Mouse (Mus musculus): ENCODE results near the gene Tbl3. TPM values are rescaled to one million over a fixed set of nuclear protein-coding genes. Genes with fewer than 3 reads are reported as not detected.
"Not testable (repeated sequence)": the region's sequence is repeated elsewhere in the genome, so short reads cannot be mapped to it uniquely, and the experiment has no call there.

Tbl3 gene
- polyA plus RNA-seq, 1 experiment = 89.5 TPM

GRCm38 (mm10) chr17:24676187-24676586, 31.3 kb downstream of the Tbl3 start:
- H3K27me3 ChIP-seq (ENCODE audit: control insufficient read depth, insufficient read depth, low read length) = no peaks in the 10 kb centered on the region
- H3K4me1 ChIP-seq (ENCODE audit: control insufficient read depth, insufficient read depth, low read length) = peaks cover 4% of the 10 kb centered on the region
- H3K27ac ChIP-seq (ENCODE audit: control insufficient read depth, insufficient read depth, low read depth, low read length) = no peak overlapping the region
- TF ChIP-seq POLR2A (IDR thresholded peaks at IDR 0.05; ENCODE audit: control insufficient read depth, low read depth, low read length) = no peak
- TF ChIP-seq CTCF (IDR thresholded peaks at IDR 0.05; ENCODE audit: control insufficient read depth, insufficient read depth, insufficient replicate concordance, low read depth, low read length) = peak; percentile 46; the same call in 1 of the 2 replicates
- H3K36me3 ChIP-seq (ENCODE audit: control insufficient read depth, insufficient read depth, low read length) = no peaks in the 10 kb centered on the region; the same call in 1 of the 2 replicates
- H3K4me3 ChIP-seq (ENCODE audit: control insufficient read depth, low read depth, low read length) = no peak overlapping the region

DNA sequence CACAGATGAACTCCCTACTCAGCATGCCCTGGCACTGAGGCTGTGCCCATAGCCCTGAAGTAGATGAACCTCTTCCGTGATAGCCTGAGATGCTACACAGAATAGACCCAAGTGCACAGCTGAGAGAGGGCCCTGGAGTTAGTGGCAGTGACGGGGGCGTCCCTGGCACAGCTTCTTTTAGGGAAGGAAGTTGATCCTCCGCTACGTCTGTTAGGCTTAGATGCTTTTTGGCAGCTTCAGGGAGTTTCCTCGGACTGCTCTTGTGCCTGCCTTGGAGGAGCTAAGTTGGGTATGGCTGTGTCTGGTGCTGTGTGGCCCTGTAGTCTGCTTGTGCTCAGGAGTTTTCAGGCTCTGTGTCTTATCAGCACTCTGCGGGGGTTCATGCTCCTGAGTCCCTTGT, 33.2 kb downstream of the Tbl3 start:
- Histone ChIP-seq H3K4me3 (ENCODE audit: control insufficient read depth, low read depth, low read length) (no peak overlapping the region), H3K4me1 (ENCODE audit: control insufficient read depth, insufficient read depth, low read length) (peaks cover 4% of the 10 kb centered on the region)
- TF ChIP-seq POLR2A (IDR thresholded peaks at IDR 0.05; ENCODE audit: control insufficient read depth, low read depth, low read length) (no peak), CTCF (IDR thresholded peaks at IDR 0.05; ENCODE audit: control insufficient read depth, insufficient read depth, insufficient replicate concordance, low read depth, low read length) (no peak)

GRCm38 (mm10) chr17:24672141-24672540, 35.3 kb downstream of the Tbl3 start:
- H3K27ac ChIP-seq (ENCODE audit: control insufficient read depth, insufficient read depth, low read depth, low read length) = no peak overlapping the region
- no peaks in the 10 kb centered on the region for H3K36me3 ChIP-seq (ENCODE audit: control insufficient read depth, insufficient read depth, low read length)
- no peak overlapping the region for H3K4me3 ChIP-seq (ENCODE audit: control insufficient read depth, low read depth, low read length)

More for the DNA sequence above, 33.2 kb downstream of the Tbl3 start:
- H3K27me3 ChIP-seq (ENCODE audit: control insufficient read depth, insufficient read depth, low read length) = no peaks in the 10 kb centered on the region
- no peak overlapping the region for H3K27ac ChIP-seq (ENCODE audit: control insufficient read depth, insufficient read depth, low read depth, low read length)
- no peaks in the 10 kb centered on the region; the same call in 1 of the 2 replicates for H3K36me3 ChIP-seq (ENCODE audit: control insufficient read depth, insufficient read depth, low read length)

GRCm38 (mm10) chr17:24671346-24671745, 36.1 kb downstream of the Tbl3 start:
- TF ChIP-seq CTCF (IDR thresholded peaks at IDR 0.05; ENCODE audit: control insufficient read depth, insufficient read depth, insufficient replicate concordance, low read depth, low read length) = no peak
- TF ChIP-seq POLR2A (IDR thresholded peaks at IDR 0.05; ENCODE audit: control insufficient read depth, low read depth, low read length) = no peak

More at GRCm38 (mm10) chr17:24672141-24672540, 35.3 kb downstream of the Tbl3 start:
- no peak for TF ChIP-seq CTCF (IDR thresholded peaks at IDR 0.05; ENCODE audit: control insufficient read depth, insufficient read depth, insufficient replicate concordance, low read depth, low read length)
- TF ChIP-seq POLR2A (IDR thresholded peaks at IDR 0.05; ENCODE audit: control insufficient read depth, low read depth, low read length) = no peak
- H3K27me3 ChIP-seq (ENCODE audit: control insufficient read depth, insufficient read depth, low read length) = no peaks in the 10 kb centered on the region
- peaks cover 7% of the 10 kb centered on the region for H3K4me1 ChIP-seq (ENCODE audit: control insufficient read depth, insufficient read depth, low read length)

GRCm38 (mm10) chr17:24670246-24670844, 37.1 kb downstream of the Tbl3 start:
- no peaks in the 10 kb centered on the region for H3K27me3 ChIP-seq (ENCODE audit: control insufficient read depth, insufficient read depth, low read length)
- H3K4me1 ChIP-seq (ENCODE audit: control insufficient read depth, insufficient read depth, low read length) = peaks cover 7% of the 10 kb centered on the region
- H3K27ac ChIP-seq (ENCODE audit: control insufficient read depth, insufficient read depth, low read depth, low read length) = peak overlapping the region; percentile 84
- TF ChIP-seq CTCF (IDR thresholded peaks at IDR 0.05; ENCODE audit: control insufficient read depth, insufficient read depth, insufficient replicate concordance, low read depth, low read length) (no peak), POLR2A (IDR thresholded peaks at IDR 0.05; ENCODE audit: control insufficient read depth, low read depth, low read length) (no peak)
- peak overlapping the region; percentile 90 for H3K4me3 ChIP-seq (ENCODE audit: control insufficient read depth, low read depth, low read length)
- no peaks in the 10 kb centered on the region for H3K36me3 ChIP-seq (ENCODE audit: control insufficient read depth, insufficient read depth, low read length)

More at GRCm38 (mm10) chr17:24671346-24671745, 36.1 kb downstream of the Tbl3 start:
- Histone ChIP-seq H3K4me3 (ENCODE audit: control insufficient read depth, low read depth, low read length) (no peak overlapping the region), H3K4me1 (ENCODE audit: control insufficient read depth, insufficient read depth, low read length) (peaks cover 7% of the 10 kb centered on the region), H3K36me3 (ENCODE audit: control insufficient read depth, insufficient read depth, low read length) (no peaks in the 10 kb centered on the region), H3K27ac (ENCODE audit: control insufficient read depth, insufficient read depth, low read depth, low read length) (no peak overlapping the region), H3K27me3 (ENCODE audit: control insufficient read depth, insufficient read depth, low read length) (no peaks in the 10 kb centered on the region)

- Histone ChIP-seq H3K27me3 (ENCODE audit: control insufficient read depth, insufficient read depth, low read length) (no peaks in the 10 kb centered on the region), H3K4me3 (ENCODE audit: control insufficient read depth, low read depth, low read length) (peak within 1 kb of the TSS; percentile 90), H3K27ac (ENCODE audit: control insufficient read depth, insufficient read depth, low read depth, low read length) (peak within 1 kb of the TSS; percentile 84), H3K36me3 (ENCODE audit: control insufficient read depth, insufficient read depth, low read length) (no peaks in the 10 kb centered on the region), H3K4me1 (ENCODE audit: control insufficient read depth, insufficient read depth, low read length) (peaks cover 7% of the 10 kb centered on the region)
- TF ChIP-seq POLR2A (IDR thresholded peaks at IDR 0.05; ENCODE audit: control insufficient read depth, low read depth, low read length) (peak; percentile 79), CTCF (IDR thresholded peaks at IDR 0.05; ENCODE audit: control insufficient read depth, insufficient read depth, insufficient replicate concordance, low read depth, low read length) (peak; percentile 1; the same call in 1 of the 2 replicates)
Measured at GRCm38 (mm10) chr17:24669545-24670245, 37.8 kb downstream of the Tbl3 start, which contains the start of gene Zfp598. TSS of gene Zfp598 (plus strand) at chr17:24669687.

DNA sequence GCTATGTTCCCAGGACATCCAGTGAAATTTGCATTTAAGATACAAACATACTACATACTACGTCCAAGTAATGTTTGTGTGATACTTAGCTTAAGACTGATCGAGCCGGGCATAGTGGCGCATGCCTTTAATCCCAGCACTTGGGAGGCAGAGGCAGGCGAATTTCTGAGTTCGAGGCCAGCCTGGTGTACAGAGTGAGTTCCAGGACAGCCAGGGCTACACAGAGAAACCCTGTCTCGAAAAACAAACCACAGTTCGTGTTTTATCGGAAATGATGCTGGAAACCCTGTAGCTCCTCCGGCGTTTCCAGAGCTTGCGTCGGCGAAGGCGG, 38.3 kb downstream of the Tbl3 start:
- H3K4me1 ChIP-seq (ENCODE audit: control insufficient read depth, insufficient read depth, low read length); H3K27me3 ChIP-seq (ENCODE audit: control insufficient read depth, insufficient read depth, low read length): not testable (repeated sequence)
- H3K27ac ChIP-seq (ENCODE audit: control insufficient read depth, insufficient read depth, low read depth, low read length) = peak overlapping the region; percentile 65

More for the DNA sequence above, 38.3 kb downstream of the Tbl3 start:
- H3K4me3 ChIP-seq (ENCODE audit: control insufficient read depth, low read depth, low read length) = peak overlapping the region; percentile 90
- H3K36me3 ChIP-seq (ENCODE audit: control insufficient read depth, insufficient read depth, low read length) = not testable (repeated sequence)
